Mouse (Mus musculus): Measurements from ENCODE around the gene Pard3. TPM values are rescaled to one million over a fixed set of nuclear protein-coding genes. Genes with fewer than 3 reads are reported as not detected.

Gene Pard3
- polyA plus RNA-seq, 1 experiment from 2014 or later, result 16.5 TPM

DNA sequence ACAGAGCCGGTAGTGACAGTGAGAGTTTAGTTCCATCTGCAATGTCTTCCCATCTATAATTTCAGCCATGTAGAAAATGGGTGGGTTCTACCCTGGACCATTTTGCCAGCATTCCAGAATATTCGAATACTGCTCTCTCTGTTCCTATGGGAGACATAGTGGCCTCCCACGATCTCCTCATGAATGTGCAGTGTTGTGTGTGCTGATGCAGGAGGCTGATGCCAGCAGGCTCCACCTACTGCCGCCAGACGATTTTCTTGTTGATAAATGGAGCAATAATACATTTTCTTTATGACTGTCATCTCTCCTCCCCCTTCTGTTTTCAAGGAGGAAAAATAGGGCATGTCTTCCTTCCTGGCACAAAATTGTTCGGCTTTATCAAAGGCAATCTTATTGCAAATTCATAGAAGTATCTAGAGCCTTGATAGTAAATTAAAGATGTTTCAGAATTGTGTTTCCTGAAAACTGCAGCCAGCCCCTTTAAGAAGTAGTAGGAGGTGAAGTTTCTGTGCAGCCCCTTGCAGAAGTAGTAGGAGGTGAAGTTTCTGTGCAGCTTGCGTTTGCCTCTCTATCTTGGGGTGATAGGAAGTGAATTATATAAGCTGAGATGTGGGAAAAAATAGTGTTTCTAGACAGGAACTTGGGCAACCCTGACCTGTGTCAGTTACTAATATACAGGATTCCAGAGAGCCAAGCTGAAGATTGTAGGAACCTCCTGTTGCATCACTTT lies 545.0 kb downstream of the Pard3 start:
- no peak for DNase-seq (ENCODE audit: low spot score)
- no peak overlapping the region for H3K4me2 ChIP-seq (ENCODE audit: low read length)
- no peaks in the 10 kb centered on the region for H3K4me1 ChIP-seq (ENCODE audit: control insufficient read depth, insufficient read depth, low read length)
- H3K4me3 ChIP-seq (ENCODE audit: low read depth, low read length), result no peak overlapping the region
- H3K9ac ChIP-seq (ENCODE audit: low read length), result no peak overlapping the region
- no peaks in the 10 kb centered on the region for H3K36me3 ChIP-seq (ENCODE audit: control insufficient read depth, insufficient read depth, low read length)
- no peaks in the 10 kb centered on the region for H3K9me3 ChIP-seq (replicated peaks; ENCODE audit: control insufficient read depth, low read length)
- no peak overlapping the region for H3K27ac ChIP-seq (ENCODE audit: low read depth, low read length)
- H3K27me3 ChIP-seq (replicated peaks; ENCODE audit: control insufficient read depth, insufficient read depth, low read length), result no peaks in the 10 kb centered on the region
- 85% methylated on average over 7 of the region's 7 CpGs for WGBS
- ATAC-seq, result no peak

DNA sequence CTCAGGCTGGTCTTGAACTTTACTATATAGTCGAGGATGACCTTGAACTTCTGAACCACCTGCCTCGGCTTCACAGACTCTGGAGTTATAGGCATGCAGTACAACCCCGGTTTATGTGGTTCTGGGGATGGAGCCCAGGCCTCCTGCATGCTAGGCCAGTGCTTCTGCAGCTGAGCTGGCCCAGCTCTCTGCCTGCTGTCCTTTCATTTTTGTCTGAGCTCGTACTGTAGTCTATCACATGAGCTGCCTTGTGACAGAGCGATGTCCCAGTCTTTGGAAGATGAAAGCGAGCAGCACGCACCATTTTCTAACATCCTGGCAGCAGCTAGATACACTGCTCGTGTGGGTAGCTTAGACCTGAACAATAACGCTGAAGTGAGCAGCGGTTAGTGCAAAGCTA lies 545.6 kb downstream of the Pard3 start:
- Histone ChIP-seq H3K4me2 (ENCODE audit: low read length) (no peak overlapping the region), H3K4me1 (ENCODE audit: control insufficient read depth, insufficient read depth, low read length) (no peaks in the 10 kb centered on the region), H3K27me3 (replicated peaks; ENCODE audit: control insufficient read depth, insufficient read depth, low read length) (no peaks in the 10 kb centered on the region), H3K36me3 (ENCODE audit: control insufficient read depth, insufficient read depth, low read length) (no peaks in the 10 kb centered on the region), H3K9me3 (replicated peaks; ENCODE audit: control insufficient read depth, low read length) (no peaks in the 10 kb centered on the region), H3K4me3 (ENCODE audit: low read depth, low read length) (no peak overlapping the region), H3K9ac (ENCODE audit: low read length) (no peak overlapping the region), H3K27ac (ENCODE audit: low read depth, low read length) (no peak overlapping the region)
- WGBS, result 80% methylated on average over 10 of the region's 10 CpGs
- ATAC-seq, result no peak
- no peak for DNase-seq (ENCODE audit: low spot score)

DNA sequence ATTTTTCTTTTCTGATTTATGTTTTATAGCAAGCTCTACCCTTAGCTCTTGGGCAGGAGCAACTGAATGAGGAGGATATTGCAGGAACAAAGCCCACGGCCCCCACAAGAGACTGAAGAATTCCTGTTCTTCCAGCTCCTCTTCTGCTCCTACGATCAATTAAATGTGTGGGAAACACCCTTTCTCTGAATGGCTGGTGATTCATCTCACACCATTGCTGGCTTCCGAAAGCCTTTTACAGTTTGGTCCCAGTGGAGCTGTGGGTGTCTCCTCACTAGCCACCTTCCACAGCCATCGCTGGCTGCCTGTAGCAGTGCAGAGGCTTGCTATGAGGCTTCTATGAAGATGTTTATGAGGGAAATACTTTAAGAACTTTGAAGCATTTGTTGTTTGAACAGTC lies 550.5 kb downstream of the Pard3 start:
- no peaks in the 10 kb centered on the region for H3K9me3 ChIP-seq (replicated peaks; ENCODE audit: control insufficient read depth, low read length)
- no peaks in the 10 kb centered on the region for H3K4me1 ChIP-seq (ENCODE audit: control insufficient read depth, insufficient read depth, low read length)
- H3K36me3 ChIP-seq (ENCODE audit: control insufficient read depth, insufficient read depth, low read length), result no peaks in the 10 kb centered on the region
- no peak for ATAC-seq
- no peak for DNase-seq (ENCODE audit: low spot score)
- no peak overlapping the region for H3K4me2 ChIP-seq (ENCODE audit: low read length)
- H3K27me3 ChIP-seq (replicated peaks; ENCODE audit: control insufficient read depth, insufficient read depth, low read length), result no peaks in the 10 kb centered on the region
- no peak overlapping the region for H3K9ac ChIP-seq (ENCODE audit: low read length)
- no peak overlapping the region for H3K4me3 ChIP-seq (ENCODE audit: low read depth, low read length)
- 75% methylated on average over 4 of the region's 4 CpGs for WGBS
- no peak overlapping the region for H3K27ac ChIP-seq (ENCODE audit: low read depth, low read length)

DNA sequence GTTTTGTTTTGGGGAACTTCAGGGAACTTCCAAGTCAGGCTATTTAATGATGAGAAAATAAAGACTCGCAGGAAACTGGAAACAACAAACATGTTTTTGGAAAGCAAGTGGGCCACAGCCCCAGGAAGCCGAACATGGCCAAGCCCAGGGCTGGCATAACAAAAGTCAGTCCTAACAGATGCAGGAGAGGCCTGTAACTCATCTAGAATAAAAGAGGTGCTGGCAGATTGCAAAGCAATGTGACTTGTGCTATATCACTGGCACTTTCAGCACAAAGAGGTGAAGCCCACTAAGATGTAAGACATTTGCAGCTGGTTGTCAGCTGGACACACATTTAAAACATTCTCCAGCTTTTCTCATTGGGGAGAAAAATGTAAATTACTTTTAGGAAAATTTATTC lies 553.0 kb downstream of the Pard3 start:
- WGBS, result 85% methylated on average over 2 of the region's 2 CpGs
- H3K27me3 ChIP-seq (replicated peaks; ENCODE audit: control insufficient read depth, insufficient read depth, low read length), result no peaks in the 10 kb centered on the region
- H3K9ac ChIP-seq (ENCODE audit: low read length), result no peak overlapping the region
- ATAC-seq, result no peak
- H3K4me1 ChIP-seq (ENCODE audit: control insufficient read depth, insufficient read depth, low read length), result no peaks in the 10 kb centered on the region
- no peaks in the 10 kb centered on the region for H3K9me3 ChIP-seq (replicated peaks; ENCODE audit: control insufficient read depth, low read length)
- H3K4me2 ChIP-seq (ENCODE audit: low read length), result no peak overlapping the region
- H3K4me3 ChIP-seq (ENCODE audit: low read depth, low read length), result no peak overlapping the region
- H3K27ac ChIP-seq (ENCODE audit: low read depth, low read length), result no peak overlapping the region
- no peaks in the 10 kb centered on the region for H3K36me3 ChIP-seq (ENCODE audit: control insufficient read depth, insufficient read depth, low read length)
- no peak for DNase-seq (ENCODE audit: low spot score)

DNA sequence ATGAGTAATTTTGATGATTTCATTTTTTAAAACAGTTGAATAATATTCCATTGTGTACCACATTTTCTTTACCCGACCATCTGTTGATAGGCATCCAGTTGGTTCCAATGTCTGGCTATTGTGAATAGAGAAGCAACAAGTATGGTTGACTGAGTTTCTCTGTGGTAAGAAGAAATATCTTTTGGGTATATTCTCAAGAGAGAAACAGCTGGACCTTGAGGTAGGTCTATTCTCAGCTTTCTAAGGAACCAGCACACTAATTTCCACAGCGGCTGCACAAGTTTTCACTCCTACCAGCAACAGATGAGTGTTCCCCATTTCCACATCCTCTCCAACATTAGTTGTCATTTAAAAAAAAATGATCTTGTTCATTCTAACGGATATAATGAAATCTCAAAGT lies 558.4 kb downstream of the Pard3 start:
- no peak overlapping the region for H3K4me2 ChIP-seq (ENCODE audit: low read length)
- WGBS, result 85% methylated on average over 3 of the region's 3 CpGs
- H3K27me3 ChIP-seq (replicated peaks; ENCODE audit: control insufficient read depth, insufficient read depth, low read length), result no peaks in the 10 kb centered on the region
- H3K9me3 ChIP-seq (replicated peaks; ENCODE audit: control insufficient read depth, low read length), result no peaks in the 10 kb centered on the region
- H3K27ac ChIP-seq (ENCODE audit: low read depth, low read length), result no peak overlapping the region
- H3K4me1 ChIP-seq (ENCODE audit: control insufficient read depth, insufficient read depth, low read length), result no peaks in the 10 kb centered on the region
- no peak for ATAC-seq
- no peak for DNase-seq (ENCODE audit: low spot score)
- H3K9ac ChIP-seq (ENCODE audit: low read length), result no peak overlapping the region
- H3K36me3 ChIP-seq (ENCODE audit: control insufficient read depth, insufficient read depth, low read length), result no peaks in the 10 kb centered on the region
- H3K4me3 ChIP-seq (ENCODE audit: low read depth, low read length), result no peak overlapping the region

DNA sequence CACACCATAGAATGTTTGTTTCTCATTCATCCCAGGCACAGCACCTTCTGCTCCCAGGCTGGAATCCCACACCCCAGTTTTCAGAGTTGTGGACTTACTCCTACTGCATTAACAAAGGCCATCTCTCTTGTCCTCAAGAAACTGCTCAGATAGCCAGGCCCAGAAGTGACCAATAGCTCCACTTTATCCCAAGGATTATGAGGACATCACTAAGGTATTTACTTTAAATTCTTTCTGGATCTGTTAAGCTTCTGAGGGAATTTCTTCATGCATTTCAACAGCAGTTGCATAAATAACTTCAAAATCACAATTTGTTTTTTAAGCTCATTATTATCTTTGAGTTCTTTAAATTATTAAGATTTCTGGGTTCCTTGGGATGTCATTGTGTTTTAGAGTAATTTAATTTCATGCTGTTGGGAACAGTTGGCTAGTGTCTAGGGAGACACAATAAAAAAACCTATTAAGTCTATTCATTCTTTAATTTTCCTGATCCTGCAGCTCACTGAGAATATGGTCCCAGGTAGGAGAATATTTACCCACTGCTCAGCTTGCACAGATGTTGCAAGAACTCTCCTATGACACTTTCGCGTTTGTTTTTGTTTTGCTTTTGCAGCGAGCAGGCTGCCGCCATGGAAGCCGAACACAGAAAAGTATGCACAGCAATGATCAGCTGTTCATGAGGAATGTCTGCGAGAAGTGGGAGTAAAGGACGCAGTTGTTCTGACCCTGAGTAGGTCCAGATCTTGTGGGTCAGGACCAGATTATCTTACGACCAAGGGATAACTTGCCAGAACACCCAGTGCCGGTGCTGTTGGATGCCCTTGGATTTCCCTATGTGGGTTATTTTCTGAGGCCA lies 574.8 kb downstream of the Pard3 start:
- 95% methylated on average over 9 of the region's 9 CpGs for WGBS
- ATAC-seq (no peak), DNase-seq (ENCODE audit: low spot score) (no peak)
- no peaks in the 10 kb centered on the region for H3K4me1 ChIP-seq (ENCODE audit: control insufficient read depth, insufficient read depth, low read length)
- H3K4me3 ChIP-seq (ENCODE audit: low read depth, low read length), result no peak overlapping the region
- no peak overlapping the region for H3K27ac ChIP-seq (ENCODE audit: low read depth, low read length)
- H3K4me2 ChIP-seq (ENCODE audit: low read length), result no peak overlapping the region
- H3K9me3 ChIP-seq (replicated peaks; ENCODE audit: control insufficient read depth, low read length), result no peaks in the 10 kb centered on the region
- no peak overlapping the region for H3K9ac ChIP-seq (ENCODE audit: low read length)
- H3K27me3 ChIP-seq (replicated peaks; ENCODE audit: control insufficient read depth, insufficient read depth, low read length), result no peaks in the 10 kb centered on the region
- no peaks in the 10 kb centered on the region for H3K36me3 ChIP-seq (ENCODE audit: control insufficient read depth, insufficient read depth, low read length)

DNA sequence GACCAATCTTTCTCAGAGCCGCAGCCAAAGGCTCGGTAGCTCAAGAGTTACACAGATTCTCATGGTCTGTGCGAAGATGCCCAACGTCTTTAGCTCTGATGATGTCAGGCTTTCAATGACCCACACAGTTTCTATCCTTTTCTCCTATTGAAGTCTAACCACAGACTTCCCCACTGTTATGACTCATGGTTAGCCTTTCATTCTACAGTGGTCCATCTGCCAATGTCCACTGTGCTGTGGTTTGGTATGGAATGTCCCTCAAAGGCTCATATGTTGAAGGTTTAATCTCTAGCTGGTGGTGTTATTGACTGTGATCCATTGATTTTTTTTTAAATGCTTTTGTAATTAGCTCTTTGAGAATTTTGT lies 575.4 kb downstream of the Pard3 start:
- H3K27me3 ChIP-seq (replicated peaks; ENCODE audit: control insufficient read depth, insufficient read depth, low read length), result no peaks in the 10 kb centered on the region
- no peaks in the 10 kb centered on the region for H3K4me1 ChIP-seq (ENCODE audit: control insufficient read depth, insufficient read depth, low read length)
- DNase-seq (ENCODE audit: low spot score), result no peak
- 94% methylated on average over 4 of the region's 4 CpGs for WGBS
- H3K4me2 ChIP-seq (ENCODE audit: low read length), result no peak overlapping the region
- H3K36me3 ChIP-seq (ENCODE audit: control insufficient read depth, insufficient read depth, low read length), result no peaks in the 10 kb centered on the region
- no peaks in the 10 kb centered on the region for H3K9me3 ChIP-seq (replicated peaks; ENCODE audit: control insufficient read depth, low read length)
- no peak for ATAC-seq
- no peak overlapping the region for H3K9ac ChIP-seq (ENCODE audit: low read length)
- H3K4me3 ChIP-seq (ENCODE audit: low read depth, low read length), result no peak overlapping the region
- H3K27ac ChIP-seq (ENCODE audit: low read depth, low read length), result no peak overlapping the region

DNA sequence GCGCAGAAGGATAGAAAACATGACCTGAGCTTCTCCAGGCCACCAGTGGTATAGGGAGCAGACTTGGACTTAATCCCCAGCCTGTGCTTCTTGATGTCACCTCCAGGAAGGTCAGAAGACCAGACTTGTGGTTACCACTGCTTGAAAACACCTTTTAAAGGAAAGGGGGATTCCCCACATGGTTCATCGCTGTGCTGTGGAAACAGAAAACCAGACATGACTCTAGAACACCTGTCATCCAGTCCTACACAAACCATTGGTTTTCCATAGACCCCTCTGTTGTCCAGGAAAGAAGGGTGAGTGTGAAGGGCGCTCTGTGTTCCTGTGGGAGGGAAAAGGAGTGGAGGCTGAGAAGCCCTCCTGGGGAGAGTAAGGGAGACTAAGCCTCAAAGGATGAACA lies 591.9 kb downstream of the Pard3 start:
- ATAC-seq, result no peak
- H3K36me3 ChIP-seq (ENCODE audit: control insufficient read depth, insufficient read depth, low read length), result no peaks in the 10 kb centered on the region
- no peak overlapping the region for H3K4me2 ChIP-seq (ENCODE audit: low read length)
- H3K4me1 ChIP-seq (ENCODE audit: control insufficient read depth, insufficient read depth, low read length), result no peaks in the 10 kb centered on the region
- no peak for DNase-seq (ENCODE audit: low spot score)
- no peak overlapping the region for H3K9ac ChIP-seq (ENCODE audit: low read length)
- no peak overlapping the region for H3K27ac ChIP-seq (ENCODE audit: low read depth, low read length)
- WGBS, result 92% methylated on average over 3 of the region's 3 CpGs
- H3K9me3 ChIP-seq (replicated peaks; ENCODE audit: control insufficient read depth, low read length), result no peaks in the 10 kb centered on the region
- no peak overlapping the region for H3K4me3 ChIP-seq (ENCODE audit: low read depth, low read length)
- no peaks in the 10 kb centered on the region for H3K27me3 ChIP-seq (replicated peaks; ENCODE audit: control insufficient read depth, insufficient read depth, low read length)

All from forebrain, embryonic 14.5 days (tissue).